Mouse (Mus musculus): ENCODE data around the gene Magi1.

The Magi1 gene

DNA sequence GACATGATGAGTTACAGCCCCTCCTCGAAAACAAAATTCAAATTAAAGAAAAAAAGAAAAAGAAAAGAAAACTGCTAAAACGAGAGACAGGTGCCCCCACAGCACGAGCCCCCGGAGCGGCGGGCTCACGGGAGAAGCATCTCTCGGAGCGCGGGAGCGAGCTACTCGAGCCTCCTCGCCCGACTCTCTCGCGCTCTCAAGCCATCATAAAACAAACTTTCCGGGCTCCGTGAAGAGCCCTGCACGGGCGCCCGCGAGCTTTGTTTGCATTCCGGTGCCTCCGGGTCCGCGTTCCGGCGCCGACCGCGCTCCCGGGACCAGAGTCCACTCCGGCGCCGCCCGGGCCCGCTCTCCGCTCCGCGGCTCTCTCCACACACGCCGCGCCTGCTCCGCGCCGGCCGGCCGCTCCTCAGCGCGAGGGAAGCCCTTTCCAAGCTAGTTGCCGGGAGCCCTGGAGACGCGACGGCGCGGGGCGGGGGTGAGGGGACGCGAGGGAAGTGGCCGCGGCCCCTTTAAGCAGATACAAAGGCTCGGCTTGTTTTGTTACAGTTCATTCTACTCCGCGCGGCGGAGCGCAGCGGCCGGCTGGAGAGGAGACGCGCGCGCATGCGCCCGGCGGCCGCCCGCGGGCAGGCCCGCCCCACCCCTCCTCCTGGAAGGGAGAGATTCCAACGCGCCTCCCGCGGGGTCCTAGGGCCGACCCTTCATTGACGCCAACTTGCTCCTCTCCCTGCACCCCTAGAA is at the start of gene Magi1:
TSS of gene Magi1 (minus strand) at position 600 of the 744 bp plus-strand sequence.
- DNase-seq = peak; percentile 39 to 43

DNA sequence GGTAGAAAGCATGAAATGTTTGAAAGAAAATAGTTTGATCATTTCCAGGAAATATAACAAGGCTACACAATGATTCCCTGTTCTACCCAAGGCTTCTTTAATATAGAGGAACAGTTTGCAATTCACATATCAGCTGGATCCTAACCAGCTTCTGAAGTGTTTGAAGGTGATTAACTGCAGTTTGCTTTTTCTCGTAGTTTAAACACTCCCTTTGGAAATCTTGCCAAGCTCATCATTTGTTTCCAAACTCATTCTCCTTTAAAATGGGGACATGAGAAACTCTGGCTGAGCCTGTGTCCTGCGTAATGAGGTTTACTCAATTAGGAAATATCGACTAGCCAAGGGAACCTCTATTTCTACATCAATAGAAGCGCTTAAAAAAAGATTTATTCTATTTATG is 43.4 kb upstream of the Magi1 start:
- no peak for DNase-seq

DNA sequence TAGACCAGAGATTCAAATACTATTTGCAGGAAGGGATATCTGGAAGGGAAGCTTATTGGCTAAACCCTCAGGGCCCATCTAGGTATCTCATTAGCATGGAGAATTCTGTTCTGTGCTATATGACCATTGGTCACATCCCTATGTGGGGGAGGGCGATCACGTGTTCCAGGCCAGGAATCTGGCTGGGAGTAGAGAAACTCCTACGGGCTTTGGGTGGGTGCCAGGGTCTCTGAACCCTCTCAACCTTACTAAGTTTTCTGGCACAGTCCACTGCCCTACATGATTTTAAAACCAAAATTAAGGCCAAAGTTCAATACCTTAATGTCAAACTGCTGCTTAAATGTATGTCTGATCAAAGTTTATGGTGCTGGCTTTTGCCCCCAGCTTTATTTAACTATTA is 33.2 kb upstream of the Magi1 start:
- DNase-seq = no peak

DNA sequence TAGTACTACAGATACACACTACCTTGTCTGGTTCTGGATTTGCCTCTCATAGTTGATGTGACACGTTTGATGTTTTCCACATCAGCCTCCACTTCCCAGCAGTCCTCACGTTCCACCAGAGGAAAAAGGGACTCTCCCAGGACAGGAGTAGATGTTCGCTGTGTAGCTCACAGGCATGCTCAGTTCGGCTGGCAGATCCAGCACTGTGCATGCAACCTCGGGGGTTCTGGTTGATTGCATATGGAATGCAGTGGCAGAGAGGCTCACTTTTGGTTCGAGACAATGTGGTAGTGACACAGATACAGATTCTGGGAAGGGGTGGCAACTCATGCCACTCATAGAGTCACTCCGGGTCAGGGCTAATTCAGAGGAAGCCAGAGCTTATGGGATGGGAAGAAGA is 28.6 kb upstream of the Magi1 start:
- no peak for DNase-seq

DNA sequence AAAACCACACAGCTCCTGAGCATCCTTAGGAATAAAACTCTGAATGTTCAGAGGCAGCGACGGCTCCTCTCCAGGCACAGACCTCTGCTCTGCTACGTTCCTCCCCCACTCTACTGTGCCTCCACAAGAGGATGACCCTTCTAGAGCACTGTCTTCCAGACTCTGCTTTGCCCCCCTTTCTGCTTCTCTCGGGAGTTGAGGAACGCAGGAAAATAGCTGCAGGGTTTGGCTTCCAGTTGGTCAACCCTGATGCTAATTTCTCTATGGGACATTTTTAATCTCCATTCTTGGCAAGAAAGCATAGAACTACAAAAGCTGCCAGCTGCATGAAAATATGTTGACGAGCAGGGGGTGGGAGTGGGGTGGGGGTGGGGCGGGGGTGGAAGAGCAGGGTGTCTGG is 24.8 kb upstream of the Magi1 start:
- DNase-seq = no peak

DNA sequence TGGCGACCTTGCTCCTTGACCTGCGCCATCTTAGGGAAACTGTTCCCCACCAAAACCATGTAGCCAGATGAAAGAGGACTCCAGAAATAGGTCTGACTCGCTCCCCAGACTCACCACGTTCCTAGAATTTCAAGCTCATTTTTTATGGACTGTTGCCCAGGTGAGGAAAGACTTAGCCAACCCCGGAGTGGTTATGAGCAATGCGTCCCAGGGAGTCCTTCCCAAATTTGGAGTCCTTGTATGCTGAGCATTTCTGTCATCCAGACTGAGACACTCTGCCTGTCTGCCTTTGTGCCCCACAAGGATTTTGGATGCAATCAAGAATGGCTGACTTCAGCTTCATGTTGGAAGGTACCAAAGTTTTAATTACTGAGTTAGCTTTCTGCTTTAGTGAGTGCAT is 19.8 kb upstream of the Magi1 start:
- DNase-seq = no peak

DNA sequence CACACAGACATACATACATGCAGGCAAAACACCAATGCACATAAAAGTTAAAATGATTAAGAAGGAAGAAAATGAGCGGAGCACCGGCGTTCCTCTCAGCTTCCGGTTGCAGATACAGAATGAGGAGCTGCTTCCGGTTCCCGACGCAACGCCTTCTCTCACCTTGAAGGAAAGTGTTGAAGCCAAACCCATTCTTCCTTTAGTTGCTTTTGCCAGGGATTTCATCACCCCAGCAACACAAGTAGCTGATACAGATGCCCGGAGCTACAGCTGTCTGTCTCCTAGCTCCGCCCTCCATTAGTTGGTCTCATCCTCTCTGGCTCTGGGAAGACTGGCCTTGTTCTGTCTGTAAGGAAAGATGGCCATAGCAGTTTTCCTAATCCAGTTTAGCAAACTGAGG is 18.1 kb upstream of the Magi1 start:
- no peak for DNase-seq

DNA sequence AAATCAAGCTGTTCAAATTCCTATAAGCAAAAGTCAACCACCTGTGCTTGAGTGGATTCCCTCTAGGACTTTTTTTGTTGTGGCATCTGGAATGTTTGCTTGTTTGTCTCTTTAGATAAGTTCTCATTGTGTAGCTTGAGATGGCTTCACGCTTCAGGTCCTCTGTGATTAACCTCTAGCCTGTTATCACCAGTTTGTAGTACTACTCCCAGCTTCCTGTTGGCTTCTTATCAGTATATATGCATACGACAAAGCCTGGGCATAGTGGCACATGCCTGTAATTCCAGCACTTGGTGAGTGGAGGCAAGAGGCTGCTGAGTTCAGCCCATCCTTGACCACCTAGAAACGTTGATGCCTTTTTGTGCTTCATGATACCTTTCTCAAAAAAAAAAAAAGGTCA is 16.8 kb upstream of the Magi1 start:
- no peak for DNase-seq

DNA sequence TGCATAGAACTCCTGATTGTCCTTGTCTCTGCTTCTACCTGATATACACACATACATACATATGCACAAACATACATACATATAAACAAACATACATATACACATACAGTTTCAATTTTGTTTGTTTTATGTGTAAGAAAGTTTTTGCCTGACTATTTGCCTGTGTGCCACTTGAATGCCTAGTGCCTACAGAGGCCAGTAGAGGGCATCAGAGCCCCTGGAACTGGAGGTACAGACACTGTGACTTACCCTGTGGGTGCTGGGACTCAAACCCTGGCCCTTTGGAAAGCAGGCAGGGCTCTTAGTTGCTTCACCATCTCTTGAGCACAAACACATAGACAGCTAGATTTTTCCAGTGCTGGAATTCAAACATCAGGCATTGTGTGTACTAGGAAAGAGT is 3.7 kb upstream of the Magi1 start:
- no peak for DNase-seq

DNA sequence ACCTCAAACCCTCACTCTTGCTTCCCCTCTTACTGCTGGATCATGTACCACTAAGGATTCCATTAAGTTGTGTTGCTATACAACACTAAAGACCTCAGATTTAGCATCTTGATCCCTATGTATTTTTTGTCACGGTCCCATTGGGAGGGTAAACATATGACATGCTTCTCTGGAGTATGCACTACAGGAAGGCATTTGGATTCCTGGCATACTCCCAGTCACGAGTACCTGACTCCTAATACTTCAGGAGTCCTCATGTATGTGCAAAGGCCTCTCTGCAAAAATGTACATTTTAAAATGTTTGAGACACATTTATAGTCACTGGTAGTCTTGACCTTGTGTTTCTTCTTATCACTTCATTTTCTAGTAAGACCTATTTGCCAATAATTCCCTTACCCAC is 2.8 kb upstream of the Magi1 start:
- no peak for DNase-seq

DNA sequence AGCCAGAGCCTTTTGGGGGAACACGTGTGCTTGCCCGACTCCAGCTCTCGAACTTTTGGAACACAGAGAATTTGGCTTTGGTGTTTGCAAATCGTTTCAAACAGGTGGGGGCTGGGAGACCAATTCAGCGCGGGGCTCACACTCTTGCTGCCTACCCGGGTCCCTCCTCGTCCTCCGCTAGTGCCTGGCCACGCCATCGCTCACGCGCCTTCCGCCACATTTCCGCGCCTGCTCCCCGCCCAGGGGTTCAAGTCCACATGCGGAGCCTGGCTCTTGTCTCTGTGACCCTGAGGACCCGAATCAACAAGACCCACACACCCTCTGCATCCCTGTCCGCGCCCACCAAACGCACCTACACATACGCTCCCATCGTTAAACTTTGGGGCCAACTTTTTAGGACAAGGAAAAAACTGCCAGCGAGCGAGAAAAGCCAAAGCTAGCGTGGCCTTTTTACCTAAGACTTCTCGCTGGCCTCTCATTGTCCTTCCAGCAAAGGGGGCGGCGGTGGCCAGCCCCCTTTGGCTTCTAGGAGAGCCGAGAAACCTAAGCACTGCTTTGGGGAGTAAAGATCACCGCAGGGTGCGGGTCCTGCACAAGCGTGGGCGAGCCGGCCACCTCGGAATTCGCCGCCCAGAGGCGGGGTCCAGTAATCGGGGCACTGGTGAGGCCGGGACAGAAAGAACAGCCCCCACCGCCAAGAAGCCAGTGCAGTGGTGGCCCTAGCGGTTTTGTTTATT is 540 bp upstream of the Magi1 start:
- peak; percentile 2 to 3 for DNase-seq

DNA sequence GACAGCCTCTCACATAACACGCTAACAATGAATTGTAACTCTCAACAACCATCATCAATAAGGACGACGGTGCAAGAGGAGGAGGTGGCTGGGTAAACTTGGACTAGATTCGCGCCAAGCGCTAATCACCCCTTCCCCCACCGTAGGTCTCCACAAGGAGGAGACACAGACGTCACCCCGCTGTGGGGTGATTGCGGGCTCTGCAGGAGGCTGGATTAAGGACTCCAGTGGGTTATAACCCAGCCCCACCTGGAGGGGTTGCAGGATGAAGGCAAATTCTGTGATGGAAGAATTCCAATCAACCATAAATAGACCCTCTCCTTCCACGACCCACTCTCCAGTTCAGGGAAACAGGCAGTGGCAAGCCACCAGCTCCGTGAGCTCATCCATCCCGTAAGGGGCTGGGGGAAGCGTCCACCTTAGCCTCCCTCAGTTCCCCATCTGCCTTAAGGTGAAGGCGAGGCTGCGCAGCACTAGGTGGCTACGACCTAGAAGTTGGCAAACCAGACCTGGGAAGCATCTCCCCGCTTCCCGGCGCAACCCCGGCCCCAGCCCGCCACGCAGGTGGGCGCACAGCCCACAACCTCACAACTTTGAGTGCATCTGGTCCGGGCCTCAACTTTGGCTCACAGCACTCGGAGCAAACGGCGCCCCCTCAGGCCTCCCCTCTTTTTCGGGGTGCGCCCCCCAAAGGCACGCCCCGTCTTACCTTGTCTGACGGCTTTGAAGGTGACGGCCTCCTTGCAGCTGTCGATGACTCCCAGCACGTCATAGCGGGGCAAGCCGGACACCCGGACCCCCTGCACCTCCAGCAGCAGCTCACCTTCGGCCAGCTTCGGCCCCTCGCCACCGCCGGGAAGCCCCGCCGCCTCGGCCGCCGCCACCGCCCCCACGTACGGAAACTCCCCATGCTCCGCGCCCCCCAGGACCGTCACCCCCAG is 1.1 kb downstream of the Magi1 start:
- peak in 1 of 2 experiments; percentile 1 for DNase-seq

DNA sequence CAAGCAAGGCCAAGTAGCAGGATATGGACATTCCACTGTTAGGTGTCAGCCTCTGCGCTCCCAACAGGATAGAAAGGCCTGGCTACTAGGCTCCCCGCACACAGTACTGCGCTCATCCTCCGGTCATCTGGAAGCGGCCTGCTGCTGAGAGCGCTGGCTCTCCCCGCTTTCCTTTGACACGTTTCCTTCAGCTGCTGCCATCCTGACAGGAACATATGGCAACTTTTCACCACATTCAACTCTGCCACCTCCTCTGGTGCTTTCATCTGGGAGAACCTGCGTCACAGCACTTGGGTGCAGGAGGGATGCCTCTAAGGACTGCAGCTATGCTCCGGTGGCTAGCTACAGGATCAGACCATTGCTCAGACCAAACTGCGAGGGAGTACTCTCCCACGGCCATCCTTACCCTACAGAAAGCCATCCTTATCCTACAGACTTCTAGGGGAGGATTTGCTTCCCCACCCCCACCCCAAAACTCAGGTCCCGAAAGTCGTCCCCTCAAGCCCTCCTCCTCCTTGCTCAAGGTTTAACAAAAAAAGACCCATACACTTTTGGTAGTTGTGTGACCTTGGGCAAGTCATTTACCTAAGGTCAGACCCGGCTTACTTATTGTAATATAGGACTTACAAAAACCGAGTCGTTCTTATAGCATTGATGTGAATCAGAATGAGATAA is 2.0 kb downstream of the Magi1 start:
- no peak for DNase-seq

DNA sequence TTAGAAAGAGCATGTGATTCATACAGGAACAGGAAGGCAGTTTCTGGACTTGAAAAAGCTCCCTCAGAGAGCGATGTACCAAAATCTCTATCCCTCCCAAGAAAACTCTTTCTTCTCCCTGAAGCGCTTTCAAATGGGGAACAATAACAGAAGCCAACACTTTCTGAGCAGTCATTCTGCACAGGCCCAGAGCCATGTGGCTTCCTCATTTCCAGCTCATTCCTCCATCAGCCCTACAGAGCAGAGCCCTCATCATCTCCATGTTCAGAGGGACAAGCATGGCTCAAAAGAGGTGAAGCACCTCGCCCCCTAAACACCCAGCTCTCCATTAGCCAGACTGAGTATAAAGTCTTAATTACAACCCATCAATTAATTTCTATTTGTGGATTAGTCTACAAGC is 9.8 kb downstream of the Magi1 start:
- no peak for DNase-seq

DNA sequence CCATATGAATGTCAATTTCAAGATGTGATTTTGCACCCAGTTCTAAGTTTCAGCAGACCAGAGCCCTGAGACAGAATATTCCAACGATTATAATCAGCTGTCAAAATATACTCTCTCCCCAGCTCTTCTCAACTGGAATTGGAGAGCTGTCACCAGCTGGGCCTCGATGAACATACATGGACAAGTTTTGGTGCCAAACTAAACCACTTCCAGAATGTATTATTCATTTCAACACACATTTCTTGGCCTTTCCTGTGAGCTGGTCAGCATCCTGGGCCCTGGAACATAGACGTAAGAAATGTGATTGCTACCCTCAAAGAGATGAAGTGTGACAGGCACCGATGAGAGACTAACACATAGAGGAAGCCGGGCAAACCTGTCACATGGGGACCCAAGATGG is 13.7 kb downstream of the Magi1 start:
- DNase-seq = no peak

DNA sequence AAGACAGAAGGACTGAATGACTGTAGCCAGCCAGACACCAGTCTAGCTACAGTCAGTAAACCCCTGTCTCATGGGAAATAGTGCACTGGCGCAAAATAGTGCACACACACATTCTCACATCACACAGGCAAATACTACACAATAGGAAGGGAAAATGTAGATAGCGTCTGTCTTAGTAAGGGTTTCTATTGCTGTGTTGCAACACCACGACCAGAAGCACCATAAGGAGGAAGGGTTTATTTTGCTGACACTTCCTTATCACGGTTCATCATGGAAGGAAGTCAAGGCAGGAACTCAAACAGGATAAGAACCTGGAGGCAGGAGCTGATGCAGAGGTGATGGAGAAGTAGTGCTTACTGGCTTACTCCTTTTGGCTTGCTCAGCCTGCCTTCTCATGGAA is 14.5 kb downstream of the Magi1 start:
- no peak for DNase-seq

DNA sequence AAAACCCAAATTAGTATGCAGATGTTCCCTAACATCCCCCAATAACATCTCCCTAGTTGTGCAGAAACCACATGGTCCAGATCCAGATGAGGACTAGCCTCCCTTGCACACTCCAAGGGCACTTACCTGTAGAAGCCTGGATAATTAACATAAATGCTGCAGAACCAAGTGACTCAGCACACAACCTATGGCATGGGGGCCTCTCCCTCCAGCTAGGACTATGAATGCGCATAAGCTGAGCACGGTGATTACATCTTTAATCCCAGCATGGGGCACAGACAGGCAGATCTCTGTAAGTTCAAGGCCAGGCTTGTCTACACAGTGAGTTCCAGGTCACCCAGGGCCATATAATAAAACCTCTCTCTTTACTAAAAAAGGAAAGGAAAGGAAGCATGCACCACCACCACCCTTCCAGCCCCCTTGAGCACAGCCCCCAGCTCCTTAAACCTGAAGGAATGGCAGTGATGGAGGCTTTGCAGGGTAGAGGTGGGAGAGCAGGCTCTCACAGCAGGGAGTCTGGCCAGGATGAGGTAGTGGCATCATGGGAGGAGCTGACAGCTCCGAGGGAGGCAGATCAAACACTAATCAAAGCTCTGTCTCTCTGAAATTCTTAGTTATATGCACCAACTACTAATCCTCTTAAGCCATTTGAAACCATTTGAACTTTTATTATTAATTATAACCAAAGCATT is 18.3 kb downstream of the Magi1 start:
- DNase-seq = no peak

DNA sequence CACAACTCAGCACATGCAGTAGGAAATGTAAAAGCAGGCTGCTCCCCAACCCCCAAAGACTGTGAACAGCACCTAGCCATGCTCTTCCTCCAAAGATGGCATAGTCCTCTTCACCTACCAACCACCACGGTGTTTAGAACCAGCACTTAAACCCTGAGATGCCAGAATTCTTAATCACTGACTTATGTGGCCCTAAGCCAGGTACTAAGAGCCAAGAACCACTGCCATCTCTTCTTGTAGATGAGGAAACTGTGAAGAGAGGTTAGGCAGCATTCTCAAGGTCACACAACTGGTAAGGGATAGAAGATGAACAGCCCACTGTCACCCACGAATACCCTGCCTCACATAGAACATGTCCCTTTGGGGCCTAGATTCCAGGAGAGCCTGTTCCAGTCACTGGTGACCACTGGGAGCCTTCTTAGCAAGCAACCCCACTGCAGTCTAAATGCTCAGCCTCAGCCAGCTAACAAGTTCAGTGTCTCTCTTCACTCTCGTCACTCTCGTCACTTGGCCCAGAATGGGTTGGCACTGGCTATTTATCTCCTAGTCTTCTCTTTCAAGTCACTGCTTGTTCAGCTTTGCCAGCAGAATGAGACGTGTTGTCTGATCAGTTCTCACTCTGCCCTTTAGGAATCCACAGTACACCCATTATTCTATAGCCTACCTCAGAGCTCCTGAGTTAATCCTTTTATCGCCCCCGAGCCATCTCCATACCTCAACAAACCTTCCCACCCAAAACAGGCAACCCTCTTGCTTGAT is 19.4 kb downstream of the Magi1 start:
- DNase-seq = no peak

DNA sequence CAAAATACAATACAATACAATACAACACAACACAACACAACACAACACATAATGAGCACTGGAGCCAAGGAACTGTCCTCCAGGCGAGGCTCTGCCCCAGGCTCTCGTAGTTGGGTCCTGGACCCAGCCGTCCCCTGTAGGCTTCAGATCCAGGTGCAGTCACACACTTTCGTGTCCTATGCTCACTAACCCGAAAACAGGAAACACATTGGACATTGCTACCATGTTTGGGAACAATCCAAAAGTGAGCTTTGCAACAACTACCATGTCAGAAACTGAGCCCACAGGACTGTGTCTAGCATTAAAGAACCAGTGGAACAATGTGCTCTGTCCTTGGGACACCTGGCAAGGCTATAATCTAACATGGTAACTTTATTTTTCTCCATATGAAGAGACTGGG is 22.9 kb downstream of the Magi1 start:
- DNase-seq = no peak

DNA sequence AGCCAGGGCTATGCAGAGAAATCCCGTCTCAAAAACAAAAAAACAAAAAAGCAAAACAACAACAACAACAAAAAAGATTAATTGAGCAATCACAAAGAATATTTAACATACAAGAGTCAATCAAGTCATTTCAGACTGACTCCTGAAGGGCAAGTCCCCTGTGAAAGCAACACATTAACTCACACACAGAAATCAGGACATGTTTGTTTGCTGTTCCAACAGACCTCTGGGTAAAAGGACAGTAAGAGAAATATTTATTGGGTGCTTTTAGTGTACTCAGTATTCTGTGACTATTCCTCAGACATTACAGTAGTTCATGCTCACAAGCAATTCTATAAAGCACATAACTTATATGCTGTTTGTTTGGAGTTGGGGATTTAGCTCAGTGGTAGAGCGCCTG is 23.7 kb downstream of the Magi1 start:
- no peak for DNase-seq

DNA sequence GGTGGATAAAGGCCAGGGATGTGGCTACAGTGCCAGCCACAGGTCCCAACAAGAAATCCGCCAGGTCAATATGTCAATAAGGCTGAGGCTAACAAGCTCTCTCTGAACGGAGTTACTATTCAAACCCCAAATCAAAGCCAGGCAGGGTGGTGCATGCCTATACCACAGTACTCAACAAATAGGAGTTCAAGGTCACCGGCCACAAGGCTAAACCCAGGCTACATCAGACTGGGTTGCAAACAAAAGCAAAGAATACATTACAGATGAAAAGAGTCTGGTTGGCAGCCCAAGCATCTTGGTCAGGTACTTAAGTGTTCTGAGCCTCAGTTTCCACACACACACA is 25.9 kb downstream of the Magi1 start:
- no peak for DNase-seq
